Mouse (Mus musculus) lung, adult 2 months (tissue): ENCODE data around the gene Ica1. TPM values are rescaled to one million over a fixed set of nuclear protein-coding genes. Genes with fewer than 3 reads are reported as not detected.

Source experiments
- DNase-seq: peaks from one replicate; pipeline ENCODE4 v3.0.0; 2022
- H3K4me1 ChIP-seq: fragments of 200-500 bp; 2 replicates; pipeline ENCODE4 v1.6.1; 2011; ENCODE audit warnings: low read length; ENCODE audit not compliant: control insufficient read depth, insufficient read depth
- H3K4me3 ChIP-seq: fragments of 200-500 bp; replicated peaks from 2 replicates; pipeline ENCODE3; 2011; ENCODE audit warnings: low read depth, mild to moderate bottlenecking, control low read depth, low read length; ENCODE audit errors: extremely low read depth
- CTCF ChIP-seq: fragments of 200-500 bp; IDR thresholded peaks from 2 replicates; pipeline ENCODE4 v1.5.1; 2011; ENCODE audit warnings: mild to moderate bottlenecking, low read length, control low read depth; ENCODE audit not compliant: insufficient read depth
- POLR2A ChIP-seq: fragments of 200-500 bp; IDR thresholded peaks from 2 replicates; pipeline ENCODE4 v1.6.1; 2011; ENCODE audit warnings: low read depth, mild to moderate bottlenecking, control low read depth, low read length, borderline replicate concordance; ENCODE audit errors: extremely low read depth
- WGBS: fragments of 180-500 bp; shearing (Covaris S2); methylation state at CpG from one replicate; pipeline ENCODE4 v1.1.7; 2018; 5-methylcytosine and 5-hydroxymethylcytosine counted together
- polyA plus RNA-seq: library from polyadenylated mRNA; depleted of rRNA; stranded (reverse); fragments of >200 nt; gene quantifications from 2 replicates; pipeline ENCODE4 v1.2.3, GENCODE M21; 2012

Ica1 gene
- polyA plus RNA-seq, 1 experiment, result 10.9 TPM

GRCm38 (mm10) chr6:8691199-8691975 is 86.9 kb downstream of the Ica1 start:
- TF ChIP-seq POLR2A, result no peak
- TF ChIP-seq CTCF, result no peak
- Histone ChIP-seq H3K4me1 (peaks cover 2% of the 10 kb centered on the region; the same call in 1 of the 2 replicates), H3K4me3 (no peak overlapping the region)
- WGBS, result 59% methylated on average over 2 of the region's 2 CpGs
- no peak for DNase-seq

GRCm38 (mm10) chr6:8690441-8690840 is 87.8 kb downstream of the Ica1 start:
- no peak overlapping the region for H3K4me3 ChIP-seq
- WGBS, result 49% methylated on average over 3 of the region's 3 CpGs
- H3K4me1 ChIP-seq, result peaks cover 4% of the 10 kb centered on the region; the same call in 1 of the 2 replicates

GRCm38 (mm10) chr6:8686678-8687580 is 91.4 kb downstream of the Ica1 start:
- WGBS, result 59% methylated on average over 14 of the region's 14 CpGs
- no peak for DNase-seq
- TF ChIP-seq POLR2A (no peak), CTCF (no peak)
- Histone ChIP-seq H3K4me1 (peaks cover 4% of the 10 kb centered on the region; the same call in 1 of the 2 replicates), H3K4me3 (no peak overlapping the region)

More at GRCm38 (mm10) chr6:8690441-8690840, 87.8 kb downstream of the Ica1 start:
- DNase-seq, result no peak
- no peak for TF ChIP-seq POLR2A
- TF ChIP-seq CTCF, result no peak

GRCm38 (mm10) chr6:8683379-8683778 is 94.9 kb downstream of the Ica1 start:
- no peak for DNase-seq
- WGBS, result 80% methylated on average over 10 of the region's 10 CpGs
- H3K4me3 ChIP-seq, result no peak overlapping the region
- H3K4me1 ChIP-seq, result peaks cover 4% of the 10 kb centered on the region; the same call in 1 of the 2 replicates
- TF ChIP-seq CTCF (no peak), POLR2A (no peak)

GRCm38 (mm10) chr6:8680931-8681330 is 97.4 kb downstream of the Ica1 start:
- H3K4me3 ChIP-seq, result no peak overlapping the region
- no peak for DNase-seq
- 85% methylated on average over 8 of the region's 8 CpGs for WGBS
- no peak for TF ChIP-seq POLR2A
- no peak for TF ChIP-seq CTCF
- H3K4me1 ChIP-seq, result 0 out of 2 replicates have a peak, but pooled peaks cover under 1% of the 10 kb centered on the region

- no peaks in the 10 kb centered on the region for H3K4me1 ChIP-seq
- no peak overlapping the region for H3K4me3 ChIP-seq
- WGBS, result 81% methylated on average over 4 of the region's 4 CpGs
- no peak for DNase-seq
- no peak for TF ChIP-seq POLR2A
Measured at GRCm38 (mm10) chr6:8673013-8673412, 105.3 kb downstream of the Ica1 start.

GRCm38 (mm10) chr6:8669343-8669742 is 108.9 kb downstream of the Ica1 start:
- Histone ChIP-seq H3K4me1 (no peaks in the 10 kb centered on the region), H3K4me3 (no peak overlapping the region)
- TF ChIP-seq CTCF, result no peak
- no peak for TF ChIP-seq POLR2A
- WGBS, result 85% methylated on average over 4 of the region's 4 CpGs
- no peak for DNase-seq

GRCm38 (mm10) chr6:8668013-8668811 is 110.1 kb downstream of the Ica1 start:
- no peak for DNase-seq
- no peak overlapping the region for H3K4me3 ChIP-seq
- WGBS, result 72% methylated on average over 6 of the region's 6 CpGs
- no peaks in the 10 kb centered on the region for H3K4me1 ChIP-seq
- no peak for TF ChIP-seq POLR2A
- TF ChIP-seq CTCF, result no peak

- 94% methylated on average over 5 of the region's 5 CpGs for WGBS
- DNase-seq, result no peak
- Histone ChIP-seq H3K4me1 (no peaks in the 10 kb centered on the region), H3K4me3 (no peak overlapping the region)
- TF ChIP-seq CTCF (no peak), POLR2A (no peak)
Measured at GRCm38 (mm10) chr6:8665786-8666185, 112.5 kb downstream of the Ica1 start.

- TF ChIP-seq POLR2A, result no peak
- no peak for TF ChIP-seq CTCF
- WGBS, result 84% methylated on average over 5 of the region's 5 CpGs
- no peak for DNase-seq
- Histone ChIP-seq H3K4me1 (no peaks in the 10 kb centered on the region), H3K4me3 (no peak overlapping the region)
Measured at GRCm38 (mm10) chr6:8664956-8665355, 113.3 kb downstream of the Ica1 start.
